Mouse (Mus musculus): ENCODE results near the gene Alg11.

The Alg11 gene

DNA sequence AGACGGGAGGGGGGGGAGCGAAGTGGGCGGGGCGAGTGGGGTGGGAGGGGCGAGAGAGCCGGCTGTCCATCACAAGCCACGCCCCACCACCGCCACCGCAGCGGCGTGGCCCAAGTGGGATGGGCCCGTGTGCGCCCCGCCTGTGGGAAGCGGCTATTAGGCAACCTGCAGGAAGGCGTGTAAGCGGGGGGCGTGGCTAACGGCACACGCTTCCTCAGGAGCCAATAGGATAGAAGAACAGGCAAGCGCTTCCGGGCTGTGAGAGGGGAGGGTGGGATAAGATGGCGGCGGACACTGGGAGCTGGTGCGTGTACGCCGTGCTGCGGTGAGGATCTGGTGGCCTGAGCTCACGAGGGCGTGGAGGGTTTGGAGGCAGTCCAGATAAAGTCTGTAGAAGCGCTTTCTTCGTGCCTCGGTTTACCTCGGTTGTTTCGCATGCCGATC, at the start of gene Alg11:
Gene Alg11 (plus strand): TSS at position 276 of the 444 bp plus-strand sequence.
- peak; percentile 94 to 99 for DNase-seq

DNA sequence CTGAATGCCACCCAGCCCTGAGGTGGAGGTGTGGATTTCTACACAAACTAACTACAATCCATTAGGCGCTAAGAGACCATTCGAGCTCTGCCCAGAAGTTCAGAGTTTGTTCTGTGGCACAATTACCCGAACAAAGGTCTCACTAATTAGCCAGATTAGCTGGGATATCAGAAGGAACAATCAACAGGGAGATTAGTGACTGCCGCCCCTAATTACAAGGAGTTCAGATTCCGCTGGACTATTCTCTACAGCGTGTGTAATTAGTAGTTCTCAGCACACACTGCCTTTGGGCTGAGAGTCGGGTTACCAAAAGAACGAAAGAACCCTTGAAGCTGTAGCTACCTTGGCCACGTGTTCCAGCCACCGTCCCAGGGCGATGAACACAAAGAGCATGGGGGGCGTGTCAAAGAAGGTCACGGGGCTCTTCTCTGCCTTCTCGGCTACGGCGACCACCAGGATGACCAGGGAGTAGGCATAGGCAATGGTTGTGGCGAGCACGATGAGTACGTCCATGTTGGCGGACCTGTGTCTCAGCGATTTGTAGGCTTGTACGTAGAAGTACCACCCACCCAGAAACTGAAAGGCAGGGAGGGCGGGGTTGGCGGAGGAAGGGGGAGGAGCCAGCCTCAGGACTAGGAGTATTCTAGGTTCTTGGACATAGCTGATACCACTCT, 47.4 kb upstream of the Alg11 start:
- no peak for DNase-seq

DNA sequence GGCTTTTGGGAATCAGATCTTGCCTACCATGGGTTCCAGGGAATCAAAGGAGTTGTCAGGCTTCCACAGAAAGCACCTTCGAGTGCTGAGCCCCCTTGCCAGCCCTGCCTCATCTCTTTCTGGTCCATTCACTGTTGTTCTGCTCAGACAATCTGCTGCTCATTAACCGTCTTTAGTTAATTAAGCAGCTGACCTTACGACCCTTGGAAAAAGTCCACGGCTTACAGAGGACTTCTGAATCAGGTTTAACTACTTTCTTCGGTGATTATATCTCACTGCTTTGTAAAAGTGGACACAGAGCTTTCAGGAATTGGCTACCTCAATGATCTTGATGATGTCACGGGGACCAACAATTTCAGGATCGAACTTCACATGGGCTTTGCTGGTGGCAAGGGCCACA, 42.8 kb upstream of the Alg11 start:
- no peak for DNase-seq

DNA sequence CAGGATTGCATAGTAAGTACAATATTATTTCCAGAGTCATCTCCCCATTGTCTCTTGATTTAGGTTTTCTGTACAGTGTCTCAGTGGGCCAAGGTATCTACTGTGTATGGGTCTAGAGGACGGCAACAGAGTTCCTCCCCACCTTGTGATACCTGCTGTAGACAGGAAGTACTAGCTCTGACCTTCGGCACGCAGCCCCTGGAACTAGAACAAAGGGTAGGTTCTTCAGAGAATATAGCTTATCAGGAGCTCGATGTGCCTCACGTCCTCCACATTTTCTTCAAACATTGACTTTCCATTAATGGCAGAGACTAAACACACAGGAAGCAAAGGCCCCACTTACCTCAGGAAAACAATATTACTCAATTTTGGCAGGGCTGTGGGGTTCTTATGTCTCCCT, 41.0 kb upstream of the Alg11 start:
- DNase-seq, result no peak

DNA sequence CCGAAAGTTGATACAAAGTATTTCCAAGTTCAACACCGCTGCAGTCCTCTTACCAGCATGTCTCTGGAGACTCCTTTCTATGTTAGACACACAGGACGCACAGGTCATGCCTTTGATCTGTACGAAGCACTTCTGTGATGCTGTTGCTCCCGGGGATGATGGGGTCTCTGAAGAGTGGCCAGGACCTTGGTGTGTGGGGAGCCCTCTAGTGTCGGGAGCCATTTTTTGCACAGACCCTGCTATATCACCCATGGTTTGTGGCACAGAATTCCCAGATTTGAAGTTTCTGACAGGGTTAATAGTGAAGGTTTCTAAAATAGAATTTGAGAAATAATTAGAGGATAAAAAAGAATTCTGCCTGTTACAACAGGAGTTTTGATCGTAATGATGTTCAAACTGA, 38.3 kb upstream of the Alg11 start:
- DNase-seq, result no peak

DNA sequence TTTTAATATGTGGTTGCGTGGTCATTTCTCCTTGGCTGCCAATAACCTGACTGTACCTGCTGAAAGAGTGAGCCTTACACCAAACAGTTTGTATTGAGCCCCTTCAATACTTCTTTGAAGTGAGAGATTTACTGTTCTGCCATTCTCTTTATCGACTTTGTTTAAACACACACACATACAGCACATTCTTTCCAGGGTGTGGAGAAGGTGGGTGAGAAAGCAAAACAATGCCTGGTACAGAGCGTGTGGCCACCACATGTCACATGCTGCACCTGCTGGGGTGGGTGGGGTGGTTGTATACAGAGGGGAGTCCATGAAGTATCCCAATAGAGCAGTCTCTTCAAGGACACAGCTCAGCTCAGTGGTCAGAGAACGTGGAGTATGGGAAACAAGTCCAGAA, 35.3 kb upstream of the Alg11 start:
- DNase-seq, result no peak

DNA sequence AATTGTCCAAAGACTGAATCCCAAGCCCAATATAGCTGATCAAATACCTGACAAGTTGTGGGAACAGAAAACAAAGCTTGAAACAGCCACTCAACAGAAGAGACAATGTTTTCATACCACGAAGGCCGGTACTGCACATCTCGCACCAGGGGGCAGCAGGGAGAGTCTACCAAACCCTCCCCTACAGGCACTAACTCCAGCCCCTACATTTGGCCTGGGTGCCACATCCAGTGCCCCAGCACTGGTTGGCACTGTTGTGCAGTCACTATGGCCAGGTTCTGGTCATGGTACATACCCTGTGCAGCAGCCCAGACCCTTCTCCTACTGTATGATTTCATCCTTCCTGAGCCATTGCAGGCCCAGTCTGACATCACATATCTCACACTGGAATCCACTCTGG, 31.5 kb upstream of the Alg11 start:
- no peak for DNase-seq

DNA sequence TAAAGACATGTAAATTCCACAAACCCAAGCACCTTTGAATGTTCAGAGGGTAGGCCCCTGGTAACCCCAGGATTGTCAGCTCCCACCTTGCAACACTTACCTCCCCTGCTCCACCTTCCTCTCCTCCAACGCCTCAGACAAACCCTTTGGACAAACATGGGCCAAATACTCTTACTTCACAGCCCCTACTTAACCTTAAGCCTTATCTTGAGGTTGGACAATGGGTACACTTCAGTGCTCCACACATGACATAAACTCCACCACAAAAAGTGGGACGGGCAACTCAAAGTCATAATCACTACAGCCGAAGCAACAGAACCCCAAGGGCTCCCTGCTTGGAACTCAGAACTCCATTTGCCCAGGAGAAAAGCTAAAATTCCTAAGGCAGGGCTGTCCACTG, 29.5 kb upstream of the Alg11 start:
- DNase-seq, result no peak

DNA sequence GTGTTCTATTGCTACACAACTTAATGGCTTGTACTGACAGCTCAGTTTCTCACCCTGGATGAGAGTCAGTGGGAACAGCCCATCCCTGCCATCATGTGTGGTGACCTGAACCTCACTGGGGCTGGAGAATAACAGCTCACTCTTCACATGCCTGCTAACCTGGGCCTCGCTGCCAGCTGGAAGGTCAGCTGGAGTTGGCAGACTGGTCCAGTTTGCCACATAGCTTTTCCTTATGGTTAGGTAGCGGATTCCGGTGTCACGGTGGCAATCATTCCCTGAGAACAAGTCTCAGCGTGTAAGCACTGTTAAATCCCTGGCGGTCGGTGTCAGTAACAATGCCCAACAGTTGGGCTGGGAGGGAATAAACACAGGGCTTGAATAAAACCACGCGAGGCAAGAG, 24.4 kb upstream of the Alg11 start:
- DNase-seq, result peak; percentile 17 to 28

DNA sequence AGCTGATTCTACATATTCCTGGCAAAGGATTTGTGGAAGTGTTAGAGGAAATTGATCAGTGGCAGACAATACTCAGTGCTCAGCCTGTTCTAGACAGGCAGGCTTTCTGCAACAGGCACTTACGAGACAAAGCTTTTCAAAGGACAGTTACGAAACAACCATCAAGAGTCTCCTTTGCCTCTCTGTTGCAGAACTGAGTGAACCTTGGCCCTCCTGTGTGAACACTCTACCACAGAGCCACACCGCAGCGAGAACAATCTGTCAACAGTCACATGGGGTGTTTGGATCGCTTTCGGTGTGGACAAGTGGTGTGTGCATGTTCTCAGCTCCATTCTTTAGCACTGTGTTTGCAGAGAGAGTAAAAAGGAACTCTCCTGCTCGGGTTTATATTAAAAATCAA, 23.5 kb upstream of the Alg11 start:
- DNase-seq, result no peak

DNA sequence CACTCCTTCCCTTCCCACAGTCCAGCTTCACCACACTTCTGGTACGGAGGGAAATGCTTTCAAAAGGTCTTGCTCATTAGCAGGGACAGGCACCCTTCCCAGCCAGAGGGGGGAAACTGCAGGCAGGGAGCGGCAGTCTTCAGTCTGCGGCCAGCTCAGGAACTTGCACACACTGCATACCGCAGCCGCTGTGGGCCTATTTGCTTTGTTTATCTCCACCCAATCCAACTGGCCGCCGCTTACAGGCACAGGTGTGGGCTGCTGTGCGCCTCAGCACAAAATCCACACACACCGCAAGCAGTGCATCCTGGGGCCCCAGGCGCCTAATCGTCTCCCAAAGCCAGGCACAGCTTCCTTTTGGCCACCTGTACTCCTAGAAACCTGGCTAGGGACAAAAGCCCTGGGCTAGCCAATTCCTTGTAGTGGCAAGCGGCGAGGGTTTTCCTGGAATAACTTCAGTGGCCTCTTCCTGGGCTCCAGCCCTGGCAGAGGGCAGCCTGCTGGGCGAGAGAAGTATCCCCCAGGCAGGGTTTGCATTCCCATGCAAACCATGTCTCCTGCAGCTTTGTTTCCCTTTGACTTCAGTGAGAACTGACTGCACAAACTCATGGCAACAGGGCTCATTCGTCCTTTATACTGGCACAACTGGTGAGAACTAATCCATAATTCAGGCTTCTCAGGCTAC, 20.9 kb upstream of the Alg11 start:
- DNase-seq, result no peak

DNA sequence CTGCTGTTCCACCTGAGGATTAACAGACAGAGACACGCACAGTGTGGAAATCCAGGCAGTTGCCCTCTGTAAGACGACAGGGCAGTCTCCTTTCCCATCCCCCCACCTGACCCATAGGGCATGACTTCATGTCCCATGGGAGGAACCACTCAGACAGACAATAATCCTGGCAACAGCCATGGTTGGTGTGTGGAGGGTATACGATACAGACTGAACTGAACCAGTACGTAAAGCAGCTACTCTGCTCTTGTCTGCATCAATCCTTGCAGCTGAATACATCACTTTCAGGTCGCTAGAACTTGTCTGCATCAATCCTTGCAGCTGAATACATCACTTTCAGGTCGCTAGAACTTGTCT, 20.4 kb upstream of the Alg11 start:
- DNase-seq, result no peak

DNA sequence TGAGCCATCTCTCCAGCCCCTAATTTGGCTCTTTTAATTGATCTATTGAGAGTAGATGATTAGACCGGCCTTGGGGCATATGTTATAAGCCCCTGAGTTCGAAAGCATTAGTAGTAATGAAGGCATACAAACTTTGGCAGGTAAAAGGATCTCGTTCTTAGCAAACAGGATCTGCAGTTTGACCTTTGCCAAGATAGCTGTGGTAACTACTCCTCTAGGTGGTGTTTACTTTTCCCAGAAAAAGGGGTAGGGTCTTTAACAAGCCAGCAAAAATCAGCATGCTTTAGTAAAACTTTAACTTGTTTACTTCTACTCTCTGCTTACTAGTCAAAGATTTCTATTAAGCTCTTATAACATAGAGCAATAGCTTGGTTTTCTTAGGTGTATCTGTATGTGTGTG, 18.0 kb upstream of the Alg11 start:
- DNase-seq, result no peak

DNA sequence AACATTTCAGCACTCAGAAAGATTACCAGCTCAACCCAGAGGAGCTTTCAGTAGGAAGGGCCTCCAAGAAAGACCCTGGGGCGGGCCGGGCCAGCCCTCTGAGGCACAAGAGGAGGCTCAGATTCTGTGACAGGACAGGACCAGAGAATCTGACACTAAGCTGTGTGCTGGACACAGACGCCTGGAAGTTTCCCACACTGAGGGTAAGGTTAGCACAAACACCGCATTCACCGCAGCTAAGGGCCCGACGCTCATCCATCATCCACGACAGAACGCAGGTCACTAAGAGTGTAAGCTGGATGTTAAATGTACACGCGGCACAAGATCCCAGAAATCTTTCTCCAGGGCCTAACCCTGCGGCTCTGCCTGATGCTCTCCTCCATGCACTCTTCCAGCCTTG, 16.8 kb upstream of the Alg11 start:
- DNase-seq, result no peak

DNA sequence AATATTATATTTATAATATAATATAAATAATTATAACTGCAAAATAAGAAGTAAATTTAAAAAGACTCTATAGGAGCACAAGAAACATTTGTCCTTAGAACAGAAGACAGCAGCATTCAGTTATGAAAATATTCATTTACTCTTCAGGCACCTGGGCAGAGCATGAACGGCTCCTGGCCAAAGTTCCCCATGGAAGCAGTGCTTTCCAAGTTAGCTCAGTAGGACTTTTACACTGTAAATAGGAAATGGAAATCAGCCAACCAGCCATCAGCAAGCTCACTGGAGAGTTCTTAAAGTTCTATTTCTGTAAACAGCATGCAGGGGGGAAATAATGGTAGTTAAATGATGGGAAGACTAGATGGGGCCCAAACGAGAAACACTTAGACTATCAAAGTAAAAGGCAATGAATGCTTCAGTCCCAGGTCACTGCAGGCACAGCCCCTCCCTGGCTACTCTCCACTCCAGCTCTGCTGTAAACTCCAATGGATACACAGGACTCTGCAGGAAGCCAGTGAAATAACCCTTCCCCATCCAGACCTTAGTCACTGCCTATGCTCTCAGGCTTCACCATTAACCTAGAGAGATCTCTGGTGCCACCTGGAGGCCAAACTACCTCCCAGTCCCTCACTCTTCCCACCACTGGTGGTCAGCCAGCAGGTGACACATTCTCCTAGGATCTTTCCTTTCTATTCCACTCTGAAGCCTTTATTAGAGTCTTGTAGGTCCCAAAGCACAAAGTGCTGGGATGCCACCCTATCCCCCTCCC, 12.6 kb upstream of the Alg11 start:
- DNase-seq, result peak; percentile 58 to 78

DNA sequence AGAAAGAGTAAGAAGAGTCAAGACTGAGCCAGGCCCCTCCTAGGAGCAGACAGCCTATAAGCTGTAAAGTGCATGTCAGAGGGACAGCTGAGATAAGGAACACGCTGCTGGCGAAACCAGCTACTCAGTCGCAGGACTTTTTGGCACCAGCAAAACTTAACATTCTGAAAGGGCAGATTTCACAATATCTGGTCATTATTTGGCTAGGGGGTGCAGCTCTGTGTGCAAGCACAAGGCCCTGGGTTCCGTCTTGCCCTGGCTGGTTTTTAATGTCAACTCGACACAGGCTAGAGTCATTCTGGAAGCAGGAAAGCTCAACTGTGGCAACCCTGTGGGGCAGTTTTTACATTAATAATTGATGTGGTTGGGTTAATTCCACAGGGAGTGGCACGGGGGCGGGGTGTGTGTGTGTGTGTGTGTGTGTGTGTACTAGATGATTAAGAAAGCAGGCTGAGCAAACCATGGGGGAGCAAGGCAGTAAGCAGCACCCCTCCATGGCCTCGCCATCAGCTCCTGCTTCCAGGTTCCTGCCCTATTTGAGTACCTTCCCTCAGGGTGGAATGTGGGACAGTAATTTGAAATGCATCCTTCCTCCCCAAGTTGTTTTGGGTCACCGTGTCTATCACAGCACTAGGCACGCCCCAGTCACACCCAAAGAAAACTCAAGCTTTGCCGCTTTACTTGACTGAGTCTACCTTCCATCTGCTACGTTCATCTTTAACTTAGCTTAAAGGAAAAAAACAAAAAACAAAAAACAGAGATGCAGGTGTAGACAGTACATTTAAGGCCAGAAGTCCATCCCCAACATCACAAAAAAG, 5.6 kb upstream of the Alg11 start:
- no peak for DNase-seq

DNA sequence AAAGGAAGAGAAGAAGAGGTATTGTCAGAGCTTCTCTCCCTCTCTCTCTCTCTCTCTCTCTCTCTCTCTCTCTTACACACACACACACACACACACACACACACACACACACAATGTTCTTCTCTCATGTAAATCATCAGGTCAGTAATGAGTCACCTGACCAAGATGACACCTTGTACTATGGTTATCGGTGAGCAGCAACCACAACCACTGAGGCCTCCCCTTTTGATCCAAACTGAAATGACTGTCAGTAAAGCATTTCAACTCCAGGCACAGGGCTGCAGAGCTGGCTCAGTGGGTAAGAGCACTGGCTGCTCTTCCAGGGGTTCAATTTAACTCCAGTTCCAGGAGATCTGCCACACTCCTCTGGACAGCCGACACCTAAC, 5.0 kb upstream of the Alg11 start:
- DNase-seq, result no peak

DNA sequence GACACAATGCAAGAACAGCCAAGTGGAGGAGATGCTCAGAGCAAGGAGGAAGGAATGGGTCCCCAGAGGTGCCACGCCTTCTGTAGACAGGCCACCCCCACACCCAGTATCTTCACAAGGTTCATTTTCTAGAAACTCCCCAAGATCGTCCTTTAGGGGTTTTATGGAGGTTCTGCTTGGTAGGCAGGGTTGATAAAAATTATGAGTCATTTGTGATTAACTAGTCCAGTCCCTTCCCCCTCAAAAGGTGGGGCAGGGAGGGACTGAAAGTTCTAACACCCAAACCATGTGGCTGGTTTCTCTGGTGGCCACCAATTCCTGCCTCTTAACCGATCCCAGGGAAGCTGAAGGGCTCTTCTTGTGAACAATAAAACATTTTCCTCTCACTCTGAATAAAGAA, 3.7 kb upstream of the Alg11 start:
- no peak for DNase-seq

DNA sequence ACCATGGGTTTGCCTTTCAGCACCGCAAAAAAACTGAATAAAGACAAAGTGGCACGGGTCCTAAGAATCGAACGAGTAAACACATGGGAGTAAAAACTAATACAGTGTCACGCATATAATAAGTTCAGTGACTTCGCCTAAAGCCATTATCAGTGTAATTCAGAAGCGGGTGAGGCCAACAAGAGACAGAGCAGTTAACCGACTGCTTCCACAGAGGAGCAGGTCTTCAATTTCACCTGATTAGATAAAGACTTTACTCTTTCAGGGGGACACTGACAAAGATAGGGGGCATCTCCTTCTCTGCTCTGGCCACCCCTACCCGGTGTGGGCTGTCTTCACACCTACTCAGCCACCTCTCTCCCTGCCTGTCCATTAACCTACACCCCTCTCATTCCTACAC, 2.2 kb upstream of the Alg11 start:
- no peak for DNase-seq

DNA sequence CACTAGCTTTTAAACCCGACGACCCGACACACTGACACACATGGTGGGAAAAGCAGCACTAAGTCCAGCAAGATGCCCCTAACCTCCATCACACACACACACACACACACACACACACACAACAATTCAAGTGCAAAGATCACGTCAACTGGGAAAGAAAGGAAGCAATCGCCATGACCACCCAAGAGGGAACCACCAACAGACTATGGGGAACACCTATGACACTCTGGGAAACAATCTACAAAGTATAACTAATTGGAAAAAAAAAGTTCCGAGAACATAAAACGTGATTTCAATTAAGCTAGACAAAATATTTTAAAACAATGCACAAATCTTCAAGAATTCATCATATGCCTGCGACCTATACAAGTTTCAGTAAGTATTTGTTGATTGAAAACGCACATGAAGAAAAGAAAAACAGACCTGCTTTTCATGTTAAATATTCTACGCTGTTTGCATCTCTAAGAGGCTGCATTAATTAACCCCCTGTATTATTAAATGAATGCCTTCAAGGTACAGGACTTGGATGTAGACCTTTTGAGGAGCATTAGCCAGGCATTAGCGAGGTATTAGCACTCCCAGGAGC, 1.3 kb upstream of the Alg11 start:
- DNase-seq, result no peak

DNA sequence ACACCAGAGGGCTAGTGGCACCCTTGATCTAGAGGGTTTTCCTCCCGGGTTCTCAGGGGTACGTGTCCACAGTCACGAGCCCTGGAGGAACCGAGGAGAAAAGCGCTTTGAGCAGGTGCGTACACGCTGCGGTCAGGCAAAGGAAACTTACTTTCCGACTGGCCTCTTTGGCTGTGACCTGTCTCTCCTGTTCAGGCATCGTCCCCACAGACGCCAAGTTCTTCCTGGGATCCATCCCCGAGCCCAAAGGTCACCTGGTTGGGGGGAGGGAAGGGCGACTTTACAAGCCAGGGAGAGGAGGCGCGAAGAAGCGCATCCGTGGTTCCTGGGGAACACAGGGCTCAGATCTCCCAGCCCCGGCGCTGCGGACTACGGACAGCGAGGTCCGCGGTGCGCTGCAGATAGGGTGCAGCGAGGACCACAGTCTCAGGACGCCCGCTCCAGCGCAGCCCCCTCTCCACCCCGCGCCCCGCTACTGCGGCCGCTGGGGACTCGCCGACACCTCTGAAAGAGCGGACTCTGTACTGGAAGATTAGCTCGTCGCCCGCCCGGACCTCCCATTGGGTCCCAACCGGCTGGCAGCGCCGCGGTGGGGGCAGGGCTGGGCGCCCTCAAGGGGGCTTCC, 588 bp upstream of the Alg11 start, which contains the start of gene Atp7b:
Gene Atp7b (minus strand): TSS at position 485 of the 625 bp plus-strand sequence.
- DNase-seq, result no peak

DNA sequence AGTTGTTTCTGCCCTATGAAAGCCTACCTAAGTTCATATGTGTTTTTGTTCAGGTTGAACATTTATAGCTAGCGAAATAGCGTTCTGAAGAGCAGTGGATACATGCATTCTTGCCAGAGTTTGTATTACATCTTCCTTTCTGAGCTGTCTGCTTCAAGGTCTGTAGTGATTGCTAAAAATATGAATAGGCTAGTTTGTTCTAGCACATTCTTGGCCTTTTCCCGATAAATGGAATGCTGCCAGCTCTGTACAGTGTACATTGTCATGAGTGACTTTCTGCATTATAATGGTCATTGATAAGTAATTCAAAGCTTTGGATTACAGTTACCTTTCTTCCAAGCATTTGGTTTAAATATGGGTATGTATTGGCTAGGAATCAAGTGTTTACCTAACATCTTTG, 605 bp downstream of the Alg11 start:
- no peak for DNase-seq

All from cerebellum, postnatal 25 days (tissue).